Mouse (Mus musculus): ENCODE data around the gene Gpat3.

The Gpat3 gene

GRCm38 (mm10) chr5:100919069-100919468, 73.6 kb downstream of the Gpat3 start:
- DNase-seq, result peak; percentile 15

- no peak for DNase-seq
Measured at GRCm38 (mm10) chr5:100929698-100930097, 84.2 kb downstream of the Gpat3 start.

- no peak for DNase-seq
Measured at GRCm38 (mm10) chr5:100943716-100944115, 98.2 kb downstream of the Gpat3 start.

GRCm38 (mm10) chr5:100945336-100945735, 99.8 kb downstream of the Gpat3 start:
- no peak for DNase-seq

Measured in cerebellum, adult 11 months (tissue).